Mouse (Mus musculus): ENCODE measurements around the gene Ccl22.
A peak's percentile ranks its signal among the peaks of the same experiment; 100 is the strongest.

The Ccl22 gene

DNA sequence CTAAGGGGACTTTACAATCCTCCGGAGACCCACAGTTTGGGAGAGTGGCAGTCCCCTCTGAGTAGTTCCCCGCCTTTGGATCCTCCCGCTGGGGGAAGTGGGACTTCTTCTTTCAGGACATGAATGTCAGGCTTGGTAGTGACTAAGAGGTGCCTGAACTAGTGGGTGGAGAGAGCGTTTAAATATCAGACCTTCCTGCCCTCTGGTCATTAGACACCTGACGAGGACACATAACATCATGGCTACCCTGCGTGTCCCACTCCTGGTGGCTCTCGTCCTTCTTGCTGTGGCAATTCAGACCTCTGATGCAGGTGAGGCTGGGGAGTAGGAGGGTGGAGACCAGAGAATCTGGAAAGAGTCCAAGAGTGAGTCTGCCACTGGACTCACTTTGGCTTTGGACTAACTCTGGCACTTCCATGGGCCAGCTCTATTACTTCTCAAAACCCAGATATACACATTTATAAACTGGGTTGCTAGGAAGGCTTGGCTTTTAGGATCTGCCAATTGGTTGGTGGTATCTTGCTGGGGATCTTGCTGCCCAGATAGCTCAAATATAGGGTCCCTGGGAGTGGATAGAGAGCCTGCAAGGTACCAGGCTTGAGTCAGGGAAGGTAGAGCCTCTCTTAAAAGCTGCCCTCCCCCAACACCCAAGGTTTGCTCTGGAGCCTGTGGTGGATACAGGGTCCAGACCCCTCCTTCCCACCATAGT is at the start of gene Ccl22:
Ccl22 (plus strand) TSS at position 115 of the 709 bp plus-strand sequence.
- no peak for DNase-seq (ENCODE audit: low spot score)

DNA sequence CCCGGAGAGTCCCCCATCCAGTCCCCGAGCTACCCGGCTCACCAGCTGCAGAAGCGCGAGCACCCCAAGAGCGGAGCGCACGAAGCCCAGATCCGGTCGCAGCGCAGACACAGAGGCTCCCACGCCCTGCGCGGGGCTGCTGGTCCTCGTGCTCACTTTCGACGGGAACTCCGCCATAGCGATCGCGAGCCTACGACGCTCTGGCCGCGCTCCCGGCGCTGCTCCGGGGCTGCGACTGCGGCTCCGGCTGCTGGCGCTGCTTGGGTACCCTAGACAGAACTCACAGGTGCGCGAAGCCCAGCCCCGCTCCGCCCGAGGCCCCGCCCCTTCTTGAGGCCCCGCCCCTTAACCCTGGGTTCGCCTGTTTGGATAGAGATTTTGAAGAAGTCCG is 49.4 kb upstream of the Ccl22 start, which contains the start of gene Pllp:
Pllp (minus strand) TSS at position 285 of the 391 bp plus-strand sequence.
- peak; percentile 43 for DNase-seq (ENCODE audit: low spot score)

DNA sequence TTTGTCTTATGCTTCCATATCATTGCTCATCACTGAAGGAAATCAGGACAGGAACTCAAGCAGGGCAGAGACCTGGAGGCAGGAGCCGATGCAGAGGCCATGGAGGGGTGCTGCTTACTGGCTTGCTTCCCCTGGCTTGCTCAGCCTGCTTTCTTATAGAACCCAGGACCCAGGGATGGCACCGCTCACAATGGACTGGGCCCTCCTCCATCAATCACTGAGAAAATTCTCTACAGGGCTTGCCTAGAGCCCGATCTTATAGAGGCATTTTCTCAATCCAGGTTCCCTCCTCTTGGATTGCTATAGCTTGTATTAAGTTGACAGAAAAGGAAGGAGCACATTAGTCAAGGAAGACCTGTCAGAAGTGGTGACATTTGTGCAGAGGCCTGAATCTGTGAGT is 48.8 kb upstream of the Ccl22 start:
- DNase-seq (ENCODE audit: low spot score): no peak

DNA sequence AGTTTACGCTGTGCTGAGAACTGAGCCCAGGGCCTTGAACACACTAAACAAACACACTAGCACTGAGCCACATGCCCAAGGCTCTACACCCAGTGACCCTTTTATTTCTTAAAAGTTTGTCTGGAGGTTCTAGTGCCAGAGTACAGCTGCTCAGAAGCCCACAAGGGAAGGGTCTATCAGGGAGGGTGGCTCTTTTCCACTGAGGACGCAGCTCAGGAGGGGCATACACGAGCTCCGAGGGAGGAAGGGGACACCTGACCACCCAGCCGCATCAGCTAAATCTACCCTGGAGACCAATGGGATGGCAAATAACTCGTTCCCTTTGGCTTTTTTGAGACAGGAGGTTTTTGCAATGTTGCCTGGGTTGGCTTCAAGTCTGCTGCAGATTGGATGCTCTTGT is 47.4 kb upstream of the Ccl22 start:
- DNase-seq (ENCODE audit: low spot score): no peak

DNA sequence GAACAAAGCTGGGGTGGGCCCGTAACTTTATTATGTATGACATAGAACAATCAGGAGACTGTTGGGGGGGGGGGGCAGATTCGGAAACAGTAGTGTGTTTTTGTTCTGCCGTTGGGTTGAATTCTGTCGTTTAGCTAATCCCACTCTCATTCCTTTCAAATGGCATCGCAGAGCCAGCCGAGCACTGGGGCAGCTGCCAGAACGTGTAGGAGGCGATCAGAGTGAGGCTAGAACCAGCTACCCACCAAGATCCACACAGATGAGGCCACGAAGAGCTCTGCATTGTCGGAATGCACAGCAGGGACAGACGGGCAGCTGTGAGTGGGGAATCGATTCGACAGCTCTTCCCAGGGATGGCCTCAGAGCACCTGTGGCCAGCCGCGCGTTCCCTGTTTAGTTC is 46.0 kb upstream of the Ccl22 start:
- no peak for DNase-seq (ENCODE audit: low spot score)

DNA sequence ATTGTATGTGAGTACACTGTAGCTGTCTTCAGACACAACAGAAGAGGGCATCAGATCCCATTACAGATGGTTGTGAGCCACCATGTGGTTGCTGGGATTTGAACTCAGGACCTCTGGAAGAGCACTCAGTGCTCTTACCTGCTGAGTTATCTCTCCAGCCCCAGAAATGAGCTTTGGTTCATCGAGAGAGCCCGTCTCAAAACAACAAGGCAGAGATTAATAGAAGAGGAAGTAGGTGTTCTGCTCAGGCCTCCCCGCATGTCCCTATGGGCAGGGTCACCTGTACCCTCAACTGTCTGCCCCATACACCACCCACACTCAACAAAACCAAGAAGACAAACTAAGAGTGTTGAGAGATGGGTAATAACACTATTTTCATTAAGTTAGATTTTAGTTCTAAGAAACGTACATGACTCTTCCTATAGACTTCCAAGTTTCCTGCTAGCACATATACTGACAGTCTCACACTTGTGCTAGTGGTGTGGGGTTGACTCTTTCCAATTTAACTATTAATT is 44.9 kb upstream of the Ccl22 start:
- DNase-seq (ENCODE audit: low spot score): no peak

DNA sequence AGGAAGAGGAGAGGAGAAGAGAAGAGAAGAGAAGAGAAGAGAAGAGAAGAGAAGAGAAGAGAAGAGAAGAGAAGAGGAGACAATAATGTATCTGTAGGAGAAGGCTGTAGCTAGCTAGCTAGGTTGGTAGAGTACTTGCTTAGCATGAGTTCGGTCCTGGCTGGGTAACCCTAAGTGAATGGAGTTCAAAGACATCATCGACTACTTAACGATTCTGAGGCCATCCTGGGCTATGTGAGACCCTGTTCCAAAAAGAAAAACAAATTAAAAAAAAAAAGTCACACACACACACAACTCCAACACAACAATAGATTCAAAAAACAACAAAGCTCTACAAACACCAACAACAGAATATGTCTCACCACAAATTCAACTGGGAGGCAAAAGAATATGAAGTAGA is 43.2 kb upstream of the Ccl22 start:
- DNase-seq (ENCODE audit: low spot score): no peak

DNA sequence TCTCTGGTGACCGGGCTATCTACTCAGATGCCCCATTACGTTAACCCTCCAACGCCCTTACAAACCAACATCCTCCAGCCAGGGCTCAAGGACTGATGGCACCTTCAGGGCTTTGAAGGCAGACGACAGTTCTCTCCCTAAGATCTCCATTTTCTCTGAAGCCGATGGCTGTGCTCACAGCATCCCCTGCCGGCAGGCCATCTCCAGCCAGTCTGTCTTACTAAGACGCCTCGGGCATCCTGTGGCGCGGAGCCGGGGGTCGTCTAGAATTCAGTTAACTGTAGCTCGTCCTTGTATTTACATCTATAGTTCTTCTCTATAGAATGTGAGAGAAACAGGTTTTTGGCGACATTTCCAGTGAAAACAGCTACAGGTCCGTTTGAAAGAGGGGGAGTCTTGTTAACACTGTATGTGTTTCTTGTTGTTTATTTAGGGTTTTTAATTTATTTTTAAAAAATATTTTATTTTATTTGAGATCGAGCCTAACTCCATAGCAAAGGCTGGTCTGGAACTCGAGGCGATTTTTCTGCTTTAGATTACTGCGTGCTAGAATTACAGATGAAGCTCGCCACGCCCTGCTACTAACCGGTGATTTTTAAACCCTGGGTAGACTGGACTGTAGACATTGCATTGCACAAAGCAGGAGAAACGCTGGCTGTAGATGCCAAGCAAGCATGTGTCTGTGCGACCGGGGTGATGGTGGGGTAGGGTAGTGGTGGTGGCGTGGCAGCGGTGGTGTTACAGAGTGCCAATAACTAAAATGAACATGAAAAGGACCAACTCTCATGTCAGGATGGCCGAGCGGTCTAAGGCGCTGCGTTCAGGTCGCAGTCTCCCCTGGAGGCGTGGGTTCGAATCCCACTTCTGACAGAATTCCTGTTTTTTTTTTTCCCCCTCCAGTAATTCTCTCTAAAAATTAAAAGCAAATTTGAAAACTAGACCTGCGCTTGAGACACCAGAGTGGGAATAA is 42.3 kb upstream of the Ccl22 start:
- DNase-seq (ENCODE audit: low spot score): peak; percentile 80

DNA sequence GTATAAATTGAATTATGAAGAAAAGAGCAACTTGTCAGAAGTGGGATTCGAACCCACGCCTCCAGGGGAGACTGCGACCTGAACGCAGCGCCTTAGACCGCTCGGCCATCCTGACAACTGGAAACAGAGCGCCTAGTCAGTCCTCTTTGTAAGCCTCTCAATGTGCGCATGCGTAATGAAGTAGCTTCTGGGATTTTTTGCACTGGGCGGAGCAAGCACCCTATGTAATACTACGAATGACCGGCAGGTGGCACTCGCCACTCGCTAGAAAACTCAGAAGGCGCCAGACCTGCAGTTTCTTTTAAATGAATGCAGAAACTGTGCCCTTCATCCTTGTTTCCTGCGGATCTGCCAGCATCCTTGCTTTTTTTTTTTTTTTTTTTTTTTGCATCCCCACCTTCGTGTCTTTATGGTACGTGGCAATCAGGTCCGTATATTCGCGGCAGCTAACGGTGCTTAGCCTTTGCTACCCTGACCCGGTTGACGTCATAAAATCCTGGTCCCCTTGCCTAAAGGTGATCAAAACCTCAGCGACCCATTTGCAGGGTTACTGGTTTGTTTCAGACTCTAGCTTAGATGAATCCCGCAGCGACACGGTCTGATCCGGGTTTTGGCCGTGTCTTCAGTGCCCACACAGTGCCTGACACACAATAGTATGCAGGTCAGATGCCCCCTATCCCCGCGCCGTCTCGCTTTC is 41.3 kb upstream of the Ccl22 start:
- peak; percentile 97 for DNase-seq (ENCODE audit: low spot score)

DNA sequence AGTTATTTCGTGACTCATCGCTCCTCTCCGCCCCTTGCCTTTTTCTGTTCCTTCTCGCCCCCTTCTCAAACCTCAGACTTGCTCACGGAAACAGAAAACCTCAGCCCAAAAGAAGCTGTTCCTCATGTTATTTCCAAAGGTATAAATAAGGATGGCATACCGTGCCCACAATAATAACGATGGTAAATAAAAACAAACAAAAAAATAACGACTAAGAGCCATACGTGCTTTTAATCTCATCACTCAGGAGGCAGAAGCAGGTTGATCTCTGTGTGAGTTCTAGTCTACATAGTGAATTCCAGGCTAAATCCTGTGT is 40.8 kb upstream of the Ccl22 start:
- DNase-seq (ENCODE audit: low spot score): no peak

DNA sequence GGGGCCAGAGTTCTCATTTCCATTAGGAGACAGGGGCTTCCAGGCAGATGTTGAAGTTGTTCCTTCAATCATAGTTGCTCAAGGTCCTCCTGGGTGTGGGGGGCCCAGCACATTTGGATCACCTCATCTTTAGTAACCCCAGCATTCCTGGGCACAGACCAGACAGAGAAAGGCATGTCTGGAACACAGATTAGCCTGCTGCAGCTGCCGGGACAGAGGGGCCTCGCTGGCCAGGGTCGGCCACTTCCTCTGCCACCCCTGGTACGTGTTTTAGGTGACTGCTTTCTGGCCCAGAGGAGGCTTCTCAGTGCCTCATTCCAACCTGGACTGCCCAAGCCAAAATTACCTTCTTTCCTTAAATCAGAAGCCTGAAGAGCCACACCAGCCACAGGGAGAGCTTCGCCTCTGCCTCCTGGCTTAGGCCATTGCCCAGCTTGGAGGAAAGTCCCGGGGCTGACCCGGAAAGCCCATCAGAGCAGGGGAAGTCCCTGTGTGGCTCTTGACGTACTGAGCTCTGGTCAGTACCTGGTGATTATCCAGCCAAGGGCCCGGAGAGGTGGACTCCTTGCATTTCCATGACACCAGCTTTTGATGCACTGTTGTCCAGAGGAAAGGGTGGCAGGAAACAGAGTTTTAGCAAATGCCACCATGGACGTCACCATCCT is 39.7 kb upstream of the Ccl22 start:
- no peak for DNase-seq (ENCODE audit: low spot score)

DNA sequence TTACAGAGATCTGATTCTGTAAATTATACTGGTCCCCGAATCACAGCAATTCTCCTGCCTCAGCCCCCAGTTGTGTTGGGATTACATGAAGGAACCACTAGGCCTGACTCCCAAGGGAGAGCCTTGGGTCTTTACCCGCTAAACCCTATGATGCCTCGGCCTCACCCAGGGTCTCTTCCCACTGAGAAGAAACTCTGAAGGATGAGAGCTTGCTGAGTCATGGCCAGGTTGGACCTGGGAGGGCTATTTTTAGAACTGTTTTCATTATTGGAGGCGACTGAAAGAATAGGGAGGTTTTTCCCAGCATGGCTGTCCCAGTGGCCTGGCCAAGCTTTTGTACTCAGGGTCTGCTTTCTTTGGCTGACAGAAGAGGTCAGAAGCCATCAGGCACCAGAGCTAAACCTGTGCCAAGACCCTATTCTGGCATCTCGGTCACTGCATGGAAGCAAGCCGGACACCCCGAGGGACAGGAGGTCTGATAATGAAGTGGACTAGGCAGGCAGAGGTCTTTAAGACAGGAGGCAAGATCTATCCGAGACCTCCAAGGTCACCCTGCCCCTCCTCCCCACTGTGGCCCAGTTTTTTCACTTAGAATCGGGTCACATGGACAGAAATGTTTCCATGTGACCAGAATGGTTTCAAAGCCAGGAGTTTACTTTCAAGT is 38.5 kb upstream of the Ccl22 start:
- peak; percentile 32 for DNase-seq (ENCODE audit: low spot score)

DNA sequence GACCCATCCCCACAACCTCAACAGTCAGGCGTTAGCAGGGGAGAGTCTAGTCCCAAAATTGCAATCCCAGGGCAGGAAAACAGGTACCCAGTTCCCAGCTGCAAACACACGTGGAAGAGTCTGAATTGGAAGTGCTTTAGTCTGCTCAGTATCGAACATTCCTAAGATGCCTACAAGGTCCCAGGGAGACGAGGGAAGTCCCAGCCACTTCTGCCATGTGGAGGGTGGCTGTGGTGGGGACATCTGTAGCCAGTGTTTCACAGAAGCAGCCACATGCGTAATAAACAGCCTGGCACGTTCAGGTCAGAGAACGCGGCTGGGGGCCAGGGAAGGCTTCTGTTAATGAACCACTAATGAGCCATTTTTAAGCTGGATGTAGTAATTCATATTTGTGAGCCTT is 35.1 kb upstream of the Ccl22 start:
- DNase-seq (ENCODE audit: low spot score): no peak

DNA sequence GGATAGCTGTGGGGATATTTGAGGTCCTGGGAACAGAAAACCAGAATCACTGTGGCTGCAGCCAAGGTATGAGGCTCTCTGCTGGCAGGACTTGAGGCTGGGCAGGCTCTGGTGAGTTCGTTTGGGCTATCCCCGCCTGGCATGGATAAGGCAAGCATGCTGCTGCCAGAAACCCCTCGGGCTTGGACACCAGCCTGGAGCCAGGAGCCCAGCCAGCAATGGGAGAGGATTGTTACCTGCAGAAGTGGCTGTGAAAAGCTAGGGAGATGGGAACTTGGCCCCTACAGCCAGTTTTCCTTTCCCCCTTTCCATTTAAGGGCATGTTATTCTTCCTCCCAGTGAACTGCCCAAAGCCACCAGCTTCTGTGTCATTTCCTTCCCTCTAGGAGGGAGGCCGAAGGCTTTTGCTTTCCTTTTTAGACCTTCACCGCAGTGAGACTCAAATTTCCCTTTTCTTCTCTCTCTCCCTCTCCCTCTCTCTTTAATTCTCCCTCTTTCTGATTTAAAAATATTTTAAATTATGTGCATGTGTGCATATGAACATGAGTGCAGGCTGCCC is 34.2 kb upstream of the Ccl22 start:
- peak; percentile 48 for DNase-seq (ENCODE audit: low spot score)

DNA sequence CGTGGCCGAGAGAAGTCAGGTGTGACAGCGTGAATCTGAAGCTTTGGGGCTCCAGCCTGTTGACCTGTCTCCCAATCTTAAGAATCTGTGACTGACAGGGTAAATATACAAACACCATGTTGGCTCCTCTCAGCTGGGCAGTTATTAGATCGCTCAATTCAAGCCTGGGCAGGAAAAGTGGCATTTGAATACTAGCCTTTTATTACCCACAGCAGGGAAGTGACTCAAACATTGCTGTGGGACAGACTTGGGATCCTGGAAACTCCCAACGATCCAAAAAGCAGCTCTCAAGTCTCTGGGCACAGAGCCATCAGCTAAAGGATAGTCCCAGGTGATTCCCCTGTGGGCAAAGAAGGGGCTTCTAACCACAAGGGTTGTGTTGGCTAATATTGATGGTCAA is 30.8 kb upstream of the Ccl22 start:
- DNase-seq (ENCODE audit: low spot score): no peak

DNA sequence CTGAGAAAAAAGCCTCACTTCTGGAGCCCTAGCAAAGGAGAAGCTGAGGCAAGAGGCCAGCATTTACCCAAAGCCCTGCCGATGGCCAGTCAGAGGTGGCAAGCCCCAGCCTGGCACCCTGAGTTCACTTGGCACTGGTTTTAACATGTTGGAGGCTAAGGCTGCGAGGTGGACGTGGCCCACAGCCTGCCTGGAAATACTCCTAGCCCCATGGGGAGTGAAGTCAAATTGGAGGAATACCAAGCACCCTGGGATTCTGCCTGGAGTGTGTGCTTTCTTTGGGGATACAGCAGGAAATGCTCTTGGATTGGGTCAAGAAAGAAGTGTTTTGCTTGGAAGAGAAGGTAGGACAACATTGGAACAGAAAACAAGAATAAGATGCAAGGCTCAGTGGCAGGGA is 29.5 kb upstream of the Ccl22 start:
- DNase-seq (ENCODE audit: low spot score): no peak

DNA sequence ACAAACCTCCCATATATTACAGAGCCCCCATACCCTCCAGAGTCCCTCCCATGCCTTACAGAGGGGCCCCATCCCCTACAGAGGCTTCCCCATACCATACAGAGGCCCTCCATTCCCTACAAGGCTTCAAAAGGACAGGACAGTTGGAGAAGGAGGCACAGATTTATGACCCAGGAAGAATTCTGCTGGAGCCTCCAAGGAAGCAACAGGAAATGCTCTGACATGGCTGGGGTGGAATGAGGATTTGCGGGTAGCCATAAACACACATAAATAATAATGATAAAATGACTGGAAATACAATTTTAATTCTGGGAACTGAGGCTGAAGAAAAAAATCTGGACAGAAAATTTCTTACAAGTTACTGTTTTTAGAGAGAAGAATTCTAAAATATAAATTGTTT is 28.5 kb upstream of the Ccl22 start:
- DNase-seq (ENCODE audit: low spot score): no peak

DNA sequence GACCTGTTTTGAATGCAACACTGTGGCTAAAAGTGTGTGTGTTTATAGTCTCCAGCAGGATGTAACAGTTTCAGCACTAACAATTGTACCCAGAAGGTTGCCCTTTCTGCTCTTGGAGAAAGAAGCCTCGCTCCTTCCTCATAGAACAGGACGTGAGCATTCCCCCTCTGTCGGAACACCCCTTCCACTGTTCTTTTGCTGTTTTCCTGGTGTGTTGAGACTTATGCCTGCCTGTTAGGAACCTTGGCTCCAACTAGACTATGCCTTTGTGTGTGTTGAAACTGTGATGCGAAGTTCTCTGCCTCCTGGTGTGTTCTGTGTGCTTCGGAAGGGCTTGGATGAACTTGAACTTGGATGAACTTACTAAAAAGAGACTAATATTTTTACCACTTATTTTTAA is 19.4 kb upstream of the Ccl22 start:
- DNase-seq (ENCODE audit: low spot score): no peak

DNA sequence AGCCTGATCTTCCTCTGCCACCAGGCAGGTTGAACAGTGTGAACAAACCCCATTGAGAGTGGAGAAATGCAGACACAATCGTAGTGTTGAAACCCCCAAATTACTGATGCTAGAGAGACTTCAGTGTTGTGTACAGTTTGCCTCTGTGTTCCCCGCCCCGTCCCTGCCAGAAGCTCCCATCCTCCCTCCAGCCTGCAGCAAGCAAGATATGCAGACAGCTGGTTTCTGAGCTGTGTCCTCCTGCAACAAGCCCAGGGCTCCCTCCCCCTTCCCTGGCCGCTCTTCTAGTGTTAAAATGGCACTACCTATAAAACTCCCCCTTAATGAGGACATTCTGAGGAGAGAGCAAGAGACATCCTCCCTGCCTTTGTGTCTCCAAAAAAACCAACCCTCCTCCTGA is 16.1 kb upstream of the Ccl22 start:
- DNase-seq (ENCODE audit: low spot score): no peak

DNA sequence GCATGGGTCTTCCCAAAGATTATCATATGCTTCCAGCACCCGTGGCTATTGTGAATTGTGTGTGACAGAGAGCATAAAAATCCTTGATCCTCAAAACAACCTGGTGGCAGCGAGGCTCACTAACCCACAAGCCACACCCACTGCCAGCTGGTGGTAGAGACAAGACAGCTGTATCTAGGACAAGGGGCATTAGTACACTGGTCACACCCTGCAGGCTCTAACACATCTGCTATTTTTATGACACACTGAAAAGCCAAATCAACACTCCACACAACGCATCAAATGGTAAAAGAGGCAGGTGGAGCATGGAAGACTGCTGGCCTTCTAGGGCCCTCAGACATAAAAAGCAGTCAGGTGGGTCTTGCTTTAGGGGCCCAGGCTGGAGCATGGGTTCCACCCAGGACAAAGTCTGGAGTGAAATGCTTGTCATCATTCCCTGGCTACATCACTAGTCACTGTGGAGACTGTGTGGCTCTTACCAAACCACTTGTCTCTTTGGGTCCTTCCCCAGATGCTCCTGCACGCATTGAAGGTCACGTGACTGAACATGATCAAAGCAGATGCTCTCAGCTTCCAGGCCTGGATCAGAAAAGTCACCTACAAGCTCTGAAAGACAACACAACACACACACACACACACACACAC is 11.4 kb upstream of the Ccl22 start:
- DNase-seq (ENCODE audit: low spot score): no peak
